Mouse (Mus musculus): ENCODE results near the gene Larp1. TPM values are rescaled to one million over a fixed set of nuclear protein-coding genes. Genes with fewer than 3 reads are reported as not detected.

The Larp1 gene
- total RNA-seq, 1 experiment = 90.1 TPM

GRCm38 (mm10) chr11:57973913-57974234, 35.0 kb upstream of the Larp1 start:
- H3K36me3 ChIP-seq (ENCODE audit: control insufficient read depth, insufficient read depth, low read length, poor library complexity, severe bottlenecking) = no peaks in the 10 kb centered on the region

DNA sequence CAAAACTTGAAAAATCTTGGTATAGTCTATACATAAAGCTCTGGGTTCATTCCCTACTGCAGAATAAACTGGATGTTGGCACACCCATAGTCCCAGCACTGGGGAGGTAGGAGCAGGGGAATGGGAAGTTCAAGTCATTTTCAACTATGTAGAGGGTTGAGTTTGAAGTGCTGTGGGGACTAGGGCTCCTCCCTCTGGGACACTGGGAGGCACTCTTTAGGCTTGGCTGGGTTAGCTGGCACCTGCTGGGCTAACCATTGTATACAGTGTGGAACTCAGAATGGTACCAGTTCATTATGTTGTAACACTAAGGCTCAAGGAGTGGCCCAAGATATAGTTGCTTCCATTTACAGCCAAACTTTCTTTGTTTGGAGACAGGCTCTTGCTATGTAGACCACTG, 33.0 kb upstream of the Larp1 start:
- H3K36me3 ChIP-seq (ENCODE audit: control insufficient read depth, insufficient read depth, low read length, poor library complexity, severe bottlenecking) = no peaks in the 10 kb centered on the region
- in situ Hi-C loops (cut with MboI; ENCODE audit: low sequenced_read_pairs in 2 of 2, unreplicated experiment in 2 of 2) = no loop called here

More at GRCm38 (mm10) chr11:57973913-57974234, 35.0 kb upstream of the Larp1 start:
- Histone ChIP-seq H3K9me3 (ENCODE audit: control insufficient read depth, insufficient read depth, low read depth, low read length) (no peaks in the 10 kb centered on the region), H3K4me1 (ENCODE audit: control insufficient read depth in 2 of 2, insufficient read depth in 2 of 2, low read length in 2 of 2, poor library complexity in 1 of 2) (peaks cover 15 to 48% of the 10 kb centered on the region in 2 experiments), H3K27ac (ENCODE audit: insufficient read depth, low read depth, low read length, poor library complexity, severe bottlenecking) (no peak overlapping the region), H3K4me3 (ENCODE audit: insufficient read depth in 1 of 2, low read depth in 1 of 2, low read length in 2 of 2, poor library complexity in 1 of 2, severe bottlenecking in 1 of 2) (no peak overlapping the region), H3K9ac (ENCODE audit: insufficient read depth, low read depth, low read length, poor library complexity, severe bottlenecking) (no peak overlapping the region; the same call in 1 of the 2 replicates)
- DNase-seq (ENCODE audit: low read depth, low spot score) = no peak
- no peak for TF ChIP-seq CHD2 (IDR thresholded peaks at IDR 0.05; ENCODE audit: low read depth, low read length)
- TF ChIP-seq ZNF384 (IDR thresholded peaks at IDR 0.05; ENCODE audit: low read depth, low read length) = no peak
- TF ChIP-seq HCFC1 (IDR thresholded peaks at IDR 0.05; ENCODE audit: borderline replicate concordance, insufficient read depth, low read length) = no peak
- TF ChIP-seq MAFK (IDR thresholded peaks at IDR 0.05; ENCODE audit: insufficient read depth, low read depth, low read length) = no peak
- no peak for TF ChIP-seq ZC3H11A (IDR thresholded peaks at IDR 0.05; ENCODE audit: borderline replicate concordance, low read depth, low read length)
- in situ Hi-C loops (cut with MboI; ENCODE audit: low sequenced_read_pairs in 2 of 2, unreplicated experiment in 2 of 2) = no loop called here

DNA sequence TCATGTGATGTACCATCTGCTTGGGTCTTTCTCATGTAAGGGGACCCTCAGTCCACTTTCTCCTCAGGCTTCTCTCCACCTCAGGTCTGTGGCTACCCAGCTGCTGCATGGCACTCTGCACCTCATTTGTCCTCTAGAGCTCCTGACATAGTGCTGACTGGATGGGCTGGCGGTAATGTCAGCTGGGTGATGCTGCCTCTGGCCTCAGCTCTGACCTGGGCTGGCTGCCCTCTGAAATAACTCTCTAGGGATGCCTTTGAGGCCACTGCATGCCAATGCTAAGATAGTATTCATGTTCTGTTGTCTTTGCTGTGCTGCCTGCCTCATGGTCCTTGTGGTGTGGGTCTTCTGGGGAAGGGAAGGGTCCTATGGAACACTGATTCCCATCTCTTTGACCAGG, 31.2 kb upstream of the Larp1 start:
- TF ChIP-seq CHD2 (IDR thresholded peaks at IDR 0.05; ENCODE audit: low read depth, low read length) = no peak
- TF ChIP-seq ZNF384 (IDR thresholded peaks at IDR 0.05; ENCODE audit: low read depth, low read length) = no peak
- no peak for TF ChIP-seq MAFK (IDR thresholded peaks at IDR 0.05; ENCODE audit: insufficient read depth, low read depth, low read length)
- TF ChIP-seq ZC3H11A (IDR thresholded peaks at IDR 0.05; ENCODE audit: borderline replicate concordance, low read depth, low read length) = no peak
- no peak for TF ChIP-seq HCFC1 (IDR thresholded peaks at IDR 0.05; ENCODE audit: borderline replicate concordance, insufficient read depth, low read length)
- H3K27ac ChIP-seq (ENCODE audit: insufficient read depth, low read depth, low read length, poor library complexity, severe bottlenecking) = no peak overlapping the region; the same call in 1 of the 2 replicates

More for the DNA sequence above, 33.0 kb upstream of the Larp1 start:
- Histone ChIP-seq H3K9ac (ENCODE audit: insufficient read depth, low read depth, low read length, poor library complexity, severe bottlenecking) (no peak overlapping the region), H3K4me1 (ENCODE audit: control insufficient read depth in 2 of 2, insufficient read depth in 2 of 2, low read length in 2 of 2, poor library complexity in 1 of 2) (peaks cover 6 to 39% of the 10 kb centered on the region in 2 experiments), H3K9me3 (ENCODE audit: control insufficient read depth, insufficient read depth, low read depth, low read length) (no peaks in the 10 kb centered on the region), H3K4me3 (ENCODE audit: insufficient read depth in 1 of 2, low read depth in 1 of 2, low read length in 2 of 2, poor library complexity in 1 of 2, severe bottlenecking in 1 of 2) (no peak overlapping the region), H3K27ac (ENCODE audit: insufficient read depth, low read depth, low read length, poor library complexity, severe bottlenecking) (no peak overlapping the region)
- no peak for DNase-seq (ENCODE audit: low read depth, low spot score)
- TF ChIP-seq ZNF384 (IDR thresholded peaks at IDR 0.05; ENCODE audit: low read depth, low read length) = no peak
- TF ChIP-seq HCFC1 (IDR thresholded peaks at IDR 0.05; ENCODE audit: borderline replicate concordance, insufficient read depth, low read length) = no peak
- TF ChIP-seq MAFK (IDR thresholded peaks at IDR 0.05; ENCODE audit: insufficient read depth, low read depth, low read length) = no peak

DNA sequence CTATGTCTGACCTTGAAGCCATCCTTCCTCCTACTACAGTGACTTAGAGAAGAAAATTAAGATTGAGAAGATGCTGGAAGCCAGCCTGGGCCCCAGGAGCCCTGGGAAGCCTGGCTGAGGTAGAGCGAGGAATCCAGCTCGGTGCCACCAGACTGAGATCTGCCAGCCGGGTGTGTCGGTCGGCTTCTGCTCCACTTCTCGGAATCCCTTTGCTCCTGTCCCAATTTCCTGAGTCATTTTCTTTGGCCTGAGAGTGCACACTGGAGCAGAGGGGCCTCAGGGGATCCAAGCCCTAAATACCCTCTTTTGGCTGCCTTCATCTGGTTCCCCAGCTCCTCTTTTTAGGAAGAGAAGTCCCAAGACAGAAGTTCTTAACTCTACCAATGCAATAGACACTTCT, 29.2 kb upstream of the Larp1 start:
- H3K9ac ChIP-seq (ENCODE audit: insufficient read depth, low read depth, low read length, poor library complexity, severe bottlenecking) = no peak overlapping the region
- in situ Hi-C loops (cut with MboI; ENCODE audit: low sequenced_read_pairs in 2 of 2, unreplicated experiment in 2 of 2) = no loop called here
- TF ChIP-seq MAFK (IDR thresholded peaks at IDR 0.05; ENCODE audit: insufficient read depth, low read depth, low read length) (no peak), ZC3H11A (IDR thresholded peaks at IDR 0.05; ENCODE audit: borderline replicate concordance, low read depth, low read length) (no peak), HCFC1 (IDR thresholded peaks at IDR 0.05; ENCODE audit: borderline replicate concordance, insufficient read depth, low read length) (no peak), ZNF384 (IDR thresholded peaks at IDR 0.05; ENCODE audit: low read depth, low read length) (no peak), CHD2 (IDR thresholded peaks at IDR 0.05; ENCODE audit: low read depth, low read length) (no peak)
- no peak overlapping the region for H3K4me3 ChIP-seq (ENCODE audit: insufficient read depth in 1 of 2, low read depth in 1 of 2, low read length in 2 of 2, poor library complexity in 1 of 2, severe bottlenecking in 1 of 2)
- no peaks in the 10 kb centered on the region for H3K36me3 ChIP-seq (ENCODE audit: control insufficient read depth, insufficient read depth, low read length, poor library complexity, severe bottlenecking)
- H3K27ac ChIP-seq (ENCODE audit: insufficient read depth, low read depth, low read length, poor library complexity, severe bottlenecking) = no peak overlapping the region
- peaks cover 5 to 16% of the 10 kb centered on the region in 2 experiments; a peak in 3 of 4 replicates for H3K4me1 ChIP-seq (ENCODE audit: control insufficient read depth in 2 of 2, insufficient read depth in 2 of 2, low read length in 2 of 2, poor library complexity in 1 of 2)
- H3K9me3 ChIP-seq (ENCODE audit: control insufficient read depth, insufficient read depth, low read depth, low read length) = no peaks in the 10 kb centered on the region
- no peak for DNase-seq (ENCODE audit: low read depth, low spot score)

More for the DNA sequence above, 31.2 kb upstream of the Larp1 start:
- no peak overlapping the region for H3K9ac ChIP-seq (ENCODE audit: insufficient read depth, low read depth, low read length, poor library complexity, severe bottlenecking)
- no peaks in the 10 kb centered on the region for H3K36me3 ChIP-seq (ENCODE audit: control insufficient read depth, insufficient read depth, low read length, poor library complexity, severe bottlenecking)
- H3K4me3 ChIP-seq (ENCODE audit: insufficient read depth in 1 of 2, low read depth in 1 of 2, low read length in 2 of 2, poor library complexity in 1 of 2, severe bottlenecking in 1 of 2) = no peak overlapping the region
- peaks cover 3 to 30% of the 10 kb centered on the region in 2 experiments; a peak in 3 of 4 replicates for H3K4me1 ChIP-seq (ENCODE audit: control insufficient read depth in 2 of 2, insufficient read depth in 2 of 2, low read length in 2 of 2, poor library complexity in 1 of 2)
- no peaks in the 10 kb centered on the region for H3K9me3 ChIP-seq (ENCODE audit: control insufficient read depth, insufficient read depth, low read depth, low read length)
- DNase-seq (ENCODE audit: low read depth, low spot score) = no peak
- in situ Hi-C loops (cut with MboI; ENCODE audit: low sequenced_read_pairs in 2 of 2, unreplicated experiment in 2 of 2) = no loop called here
